Mouse (Mus musculus): Measurements from ENCODE around the gene Sdr39u1. TPM values are rescaled to one million over a fixed set of nuclear protein-coding genes. Genes with fewer than 3 reads are reported as not detected.

Sdr39u1 gene
- polyA plus RNA-seq, 1 experiment from 2014 or later = 27.5 TPM

DNA sequence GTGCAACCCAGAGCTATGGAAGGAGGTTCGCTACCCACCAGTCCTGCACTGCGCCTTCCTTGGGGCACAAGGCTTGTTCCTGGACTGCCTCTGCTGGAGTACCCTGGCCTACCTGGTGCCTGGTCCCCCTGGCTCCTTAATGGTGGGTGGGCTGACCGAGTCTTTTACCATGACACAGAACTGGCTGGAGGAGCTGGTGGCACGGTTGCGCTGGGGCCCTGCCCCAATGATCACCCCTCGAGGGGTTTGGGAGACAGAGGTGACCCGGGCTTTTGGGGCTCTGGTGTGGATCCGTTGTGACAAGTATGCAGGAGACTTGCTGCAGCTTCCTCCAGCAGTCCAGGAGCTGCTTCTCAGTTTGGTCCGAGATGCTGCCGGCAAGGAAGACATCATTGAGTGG is 37.1 kb downstream of the Sdr39u1 start:
- Histone ChIP-seq H3K4me1 (peaks cover 22% of the 10 kb centered on the region), H3K36me3 (peaks cover 65% of the 10 kb centered on the region), H3K27ac (replicated peaks) (no peak overlapping the region), H3K27me3 (ENCODE audit: low read depth, poor library complexity, severe bottlenecking) (no peaks in the 10 kb centered on the region), H3K4me3 (no peak overlapping the region), H3K9me3 (replicated peaks) (no peaks in the 10 kb centered on the region)
- no peak for DNase-seq (ENCODE audit: low spot score)
- WGBS = 95% methylated on average over 10 of the region's 10 CpGs

DNA sequence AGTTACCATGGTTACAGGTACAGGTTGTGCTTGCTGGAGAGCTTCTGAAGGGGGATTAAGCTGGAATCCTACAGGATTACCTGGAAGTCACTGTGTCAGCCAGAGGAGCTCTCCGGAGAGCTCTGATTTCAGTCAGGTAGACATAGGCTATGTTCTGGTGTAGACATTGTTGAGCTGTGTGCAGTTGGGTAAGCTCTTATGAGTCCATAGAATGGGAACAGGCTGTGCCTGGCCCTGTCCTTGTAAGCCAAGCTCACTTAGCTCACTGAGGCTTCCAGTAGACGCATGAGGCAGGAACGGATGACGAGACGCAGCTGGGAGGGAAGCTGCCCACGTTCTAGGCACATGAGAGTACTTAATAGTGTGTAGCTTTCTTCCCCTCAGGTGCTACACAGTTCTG is 37.9 kb downstream of the Sdr39u1 start:
- Histone ChIP-seq H3K4me3 (no peak overlapping the region), H3K4me1 (peaks cover 29% of the 10 kb centered on the region), H3K36me3 (peaks cover 66% of the 10 kb centered on the region)

DNA sequence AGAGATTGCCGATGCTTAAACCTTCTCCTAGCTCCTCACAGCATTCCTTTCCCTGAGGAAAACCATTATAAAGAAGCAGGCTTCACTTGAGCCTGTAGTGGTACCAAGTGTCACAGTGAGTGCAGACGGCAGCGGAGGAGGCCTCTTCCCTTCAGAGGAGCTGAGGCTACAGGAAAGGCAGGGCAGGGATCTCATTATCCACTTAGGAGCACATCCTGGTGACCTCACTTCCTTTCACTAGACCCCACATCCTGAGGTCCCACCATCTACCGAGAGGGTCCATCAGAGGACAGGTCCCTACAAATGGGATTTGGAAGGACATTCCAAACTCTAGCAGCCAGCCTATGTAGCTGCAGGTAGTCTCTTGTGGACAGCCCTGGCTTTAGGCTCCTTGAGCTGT is 42.5 kb downstream of the Sdr39u1 start:
- Histone ChIP-seq H3K4me1 (peaks cover 72% of the 10 kb centered on the region), H3K4me3 (0 out of 2 replicates have a peak overlapping the region, but pooled peaks have one; percentile 14)

More for the DNA sequence above, 37.9 kb downstream of the Sdr39u1 start:
- H3K9me3 ChIP-seq (replicated peaks) = no peaks in the 10 kb centered on the region
- no peaks in the 10 kb centered on the region for H3K27me3 ChIP-seq (ENCODE audit: low read depth, poor library complexity, severe bottlenecking)
- DNase-seq (ENCODE audit: low spot score) = no peak
- H3K27ac ChIP-seq (replicated peaks) = no peak overlapping the region
- WGBS = 81% methylated on average over 6 of the region's 6 CpGs

DNA sequence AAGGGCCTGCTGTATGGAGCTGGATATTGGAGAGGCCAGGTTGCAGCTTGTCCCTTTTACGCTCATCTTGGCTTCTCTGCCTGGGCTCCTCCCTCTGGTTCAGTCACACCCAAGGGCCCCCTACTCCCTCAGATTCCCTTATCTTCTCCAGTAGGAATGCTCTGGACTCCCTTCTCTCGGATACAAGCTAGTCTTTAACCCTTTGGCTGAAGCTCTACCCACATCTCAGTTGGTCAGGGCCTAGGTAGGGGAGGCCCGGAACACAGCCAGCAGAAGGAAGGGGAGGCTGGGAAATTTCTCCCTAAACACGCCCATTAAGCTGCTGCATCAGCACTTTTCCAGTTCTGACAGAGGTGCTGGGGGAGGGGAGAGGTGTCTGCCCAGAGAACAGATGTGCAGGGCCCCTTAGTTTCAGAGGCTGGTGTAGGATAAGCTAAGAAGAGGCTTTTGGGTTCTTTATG is 45.0 kb downstream of the Sdr39u1 start:
- H3K4me1 ChIP-seq = peaks cover 64% of the 10 kb centered on the region
- WGBS = 3% methylated on average over 4 of the region's 4 CpGs
- DNase-seq (ENCODE audit: low spot score) = peak; percentile 49
- peaks cover 18% of the 10 kb centered on the region for H3K36me3 ChIP-seq
- peak overlapping the region; percentile 77 for H3K4me3 ChIP-seq
- no peaks in the 10 kb centered on the region for H3K9me3 ChIP-seq (replicated peaks)
- H3K27me3 ChIP-seq (ENCODE audit: low read depth, poor library complexity, severe bottlenecking) = no peaks in the 10 kb centered on the region
- H3K27ac ChIP-seq (replicated peaks) = peak overlapping the region; percentile 95

More for the DNA sequence above, 42.5 kb downstream of the Sdr39u1 start:
- DNase-seq (ENCODE audit: low spot score) = no peak
- no peaks in the 10 kb centered on the region for H3K27me3 ChIP-seq (ENCODE audit: low read depth, poor library complexity, severe bottlenecking)
- H3K36me3 ChIP-seq = peaks cover 20% of the 10 kb centered on the region
- WGBS = 77% methylated on average over 4 of the region's 4 CpGs
- no peak overlapping the region for H3K27ac ChIP-seq (replicated peaks)
- no peaks in the 10 kb centered on the region for H3K9me3 ChIP-seq (replicated peaks)

DNA sequence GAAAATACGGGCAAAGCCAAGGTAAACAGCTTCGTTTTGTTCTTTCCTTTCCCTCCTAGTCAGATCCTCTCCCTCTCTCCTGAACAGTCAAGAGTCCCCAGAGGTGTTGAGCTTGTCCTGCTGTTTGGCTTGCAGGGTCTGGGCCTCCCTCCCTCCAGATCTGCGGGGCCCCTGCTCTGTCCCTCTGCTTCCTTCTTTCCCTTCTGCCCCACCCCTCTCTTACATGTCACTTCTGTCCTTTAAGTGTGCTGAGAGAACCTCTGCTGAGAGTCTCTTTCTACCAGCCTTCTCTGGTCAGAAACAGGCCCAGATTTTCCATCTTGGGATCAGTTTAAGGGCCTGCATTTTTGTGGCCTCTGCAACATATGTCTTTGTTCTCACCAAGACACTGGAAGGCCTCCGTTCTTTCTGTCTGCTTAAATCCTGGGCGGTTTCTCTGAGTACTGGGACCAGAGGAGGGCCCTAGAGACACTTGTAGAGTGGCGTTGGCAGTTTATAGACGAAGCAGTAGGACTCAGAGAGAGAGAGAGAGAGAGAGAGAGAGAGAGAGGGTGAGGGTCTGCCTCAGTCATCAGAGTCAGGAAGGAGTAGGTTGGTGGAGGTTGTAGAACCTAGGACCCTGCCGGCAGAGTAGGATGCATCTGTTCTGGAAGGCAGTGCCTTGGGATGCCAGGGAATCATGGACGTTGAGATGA is 45.5 kb downstream of the Sdr39u1 start:
- peak overlapping the region; percentile 77 for H3K4me3 ChIP-seq
- peaks cover 18% of the 10 kb centered on the region for H3K36me3 ChIP-seq
- peaks cover 64% of the 10 kb centered on the region for H3K4me1 ChIP-seq
- peak overlapping the region; percentile 95 for H3K27ac ChIP-seq (replicated peaks)
- H3K27me3 ChIP-seq (ENCODE audit: low read depth, poor library complexity, severe bottlenecking) = no peaks in the 10 kb centered on the region
- WGBS = 0% methylated on average over 9 of the region's 9 CpGs
- H3K9me3 ChIP-seq (replicated peaks) = no peaks in the 10 kb centered on the region
- no peak for DNase-seq (ENCODE audit: low spot score)

- Histone ChIP-seq H3K27ac (replicated peaks) (peak within 1 kb of the TSS; percentile 95), H3K4me3 (peak within 1 kb of the TSS; percentile 77), H3K9me3 (replicated peaks) (no peaks in the 10 kb centered on the region), H3K36me3 (peaks cover 12% of the 10 kb centered on the region), H3K27me3 (ENCODE audit: low read depth, poor library complexity, severe bottlenecking) (no peaks in the 10 kb centered on the region), H3K4me1 (peaks cover 64% of the 10 kb centered on the region)
- DNase-seq (ENCODE audit: low spot score) = peak; percentile 86
- under 1% methylated on average over 29 of the region's 33 CpGs for WGBS
Observed at GRCm38 (mm10) chr14:55853621-55854285, 46.3 kb downstream of the Sdr39u1 start, which contains the start of gene Nynrin. Nynrin (plus strand) TSS chr14:55854010.

DNA sequence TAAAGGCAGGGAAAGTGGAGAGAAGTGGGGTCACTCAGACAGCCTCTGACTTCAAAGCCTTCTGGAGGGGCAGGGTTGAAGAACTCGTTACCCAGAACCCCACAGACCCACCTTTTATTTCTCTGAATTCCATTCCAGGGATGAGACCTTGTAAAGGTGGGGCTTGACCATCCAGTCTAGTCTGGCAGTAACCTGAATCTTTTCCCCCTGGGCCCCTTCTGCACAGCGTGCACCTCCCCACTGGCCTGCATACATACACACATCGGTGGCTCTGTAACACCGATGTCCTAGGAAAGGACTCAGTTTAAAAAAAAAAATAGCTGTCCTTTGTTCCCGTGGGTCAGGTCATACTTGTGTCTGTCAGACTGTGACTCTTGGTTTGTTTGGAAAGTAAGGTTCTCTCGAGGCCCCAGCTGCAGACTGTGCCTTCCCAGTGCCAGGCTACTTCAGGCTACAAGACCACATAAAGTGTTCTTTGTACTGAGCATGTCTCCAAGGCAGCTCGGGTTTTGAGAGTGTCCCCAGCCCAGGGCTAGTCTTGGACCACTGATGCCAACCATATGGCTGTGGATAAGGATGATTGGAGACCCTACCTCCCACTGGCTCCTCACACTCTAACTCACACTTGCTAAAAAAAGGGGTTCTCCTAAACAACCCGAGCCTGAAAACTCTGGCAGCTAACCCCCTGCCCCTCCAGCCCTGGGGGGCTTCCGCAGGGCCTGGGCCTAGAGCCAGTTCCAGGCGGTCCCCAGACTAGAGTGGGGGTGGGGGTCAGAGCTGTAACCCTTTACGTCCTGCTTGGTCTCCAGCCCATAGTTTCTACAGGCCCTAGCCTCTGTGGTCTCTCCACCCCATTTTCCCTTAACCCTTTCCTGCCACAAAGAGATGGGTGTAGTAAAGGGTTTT is 47.2 kb downstream of the Sdr39u1 start:
- Histone ChIP-seq H3K4me3 (peak overlapping the region; percentile 77), H3K36me3 (peaks cover 7% of the 10 kb centered on the region), H3K9me3 (replicated peaks) (no peaks in the 10 kb centered on the region), H3K27ac (replicated peaks) (peak overlapping the region; percentile 95), H3K27me3 (ENCODE audit: low read depth, poor library complexity, severe bottlenecking) (no peaks in the 10 kb centered on the region), H3K4me1 (peaks cover 62% of the 10 kb centered on the region)
- 2% methylated on average over 11 of the region's 11 CpGs for WGBS
- peak; percentile 70 for DNase-seq (ENCODE audit: low spot score)

DNA sequence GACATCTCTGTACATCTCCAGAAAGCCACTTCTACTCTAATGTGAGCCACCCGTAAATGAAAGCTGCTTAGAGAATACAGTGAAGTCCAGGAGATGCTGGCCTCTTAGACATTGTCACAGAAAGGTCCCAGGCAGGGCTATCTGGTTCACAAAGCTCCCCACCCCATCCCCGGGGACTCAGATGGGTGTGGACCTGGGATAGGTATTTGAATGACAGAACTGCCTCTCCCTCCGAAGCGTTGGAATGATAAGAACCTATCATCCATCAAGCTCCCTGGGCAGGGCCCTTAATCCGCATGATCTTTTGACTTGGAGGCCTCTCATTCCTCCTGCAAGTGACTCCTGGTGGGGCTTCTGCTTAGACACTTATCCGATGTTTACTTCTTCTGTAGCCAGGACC is 49.2 kb downstream of the Sdr39u1 start:
- no peaks in the 10 kb centered on the region for H3K9me3 ChIP-seq (replicated peaks)
- 72% methylated on average over 6 of the region's 6 CpGs for WGBS
- H3K27me3 ChIP-seq (ENCODE audit: low read depth, poor library complexity, severe bottlenecking) = no peaks in the 10 kb centered on the region
- H3K4me1 ChIP-seq = peaks cover 44% of the 10 kb centered on the region
- no peak for DNase-seq (ENCODE audit: low spot score)
- H3K4me3 ChIP-seq = no peak overlapping the region
- H3K27ac ChIP-seq (replicated peaks) = no peak overlapping the region
- H3K36me3 ChIP-seq = no peaks in the 10 kb centered on the region

Other genes with a start within 250 kb of the Sdr39u1 start
- gene Mdp1, start 239.8 kb downstream of the Sdr39u1 start, polyA plus RNA-seq (2016; fragmentation: Nextera tagmentation; extraction: Ambion mirVana) = 65.3 and 72.9 TPM in 2 replicates
- gene Gmpr2, start 228.4 kb downstream of the Sdr39u1 start, polyA plus RNA-seq (2016; fragmentation: Nextera tagmentation; extraction: Ambion mirVana) = 63.5 and 65.0 TPM in 2 replicates
- 610 and 632 TPM in 2 replicates for gene Nedd8, start 228.2 kb downstream of the Sdr39u1 start, polyA plus RNA-seq (2016; fragmentation: Nextera tagmentation; extraction: Ambion mirVana)
- 70.5 and 74.5 TPM in 2 replicates for gene Tinf2, start 218.5 kb downstream of the Sdr39u1 start, polyA plus RNA-seq (2016; fragmentation: Nextera tagmentation; extraction: Ambion mirVana)
- gene Tgm1, start 186.4 kb downstream of the Sdr39u1 start, polyA plus RNA-seq (2016; fragmentation: Nextera tagmentation; extraction: Ambion mirVana) = 0.27 and 0.42 TPM in 2 replicates
- 30.1 and 34.4 TPM in 2 replicates for gene Rabggta, start 178.0 kb downstream of the Sdr39u1 start, polyA plus RNA-seq (2016; fragmentation: Nextera tagmentation; extraction: Ambion mirVana)
- gene Dhrs1, start 154.6 kb downstream of the Sdr39u1 start, polyA plus RNA-seq (2016; fragmentation: Nextera tagmentation; extraction: Ambion mirVana) = 67.6 and 71.2 TPM in 2 replicates
- 50.6 and 60.8 TPM in 2 replicates for gene Nop9, start 154.6 kb downstream of the Sdr39u1 start, polyA plus RNA-seq (2016; fragmentation: Nextera tagmentation; extraction: Ambion mirVana)
- 0.22 and 0.23 TPM in 2 replicates for gene Cideb, start 141.8 kb downstream of the Sdr39u1 start, polyA plus RNA-seq (2016; fragmentation: Nextera tagmentation; extraction: Ambion mirVana)
- gene Ltb4r2, start 138.9 kb downstream of the Sdr39u1 start, polyA plus RNA-seq (2016; fragmentation: Nextera tagmentation; extraction: Ambion mirVana) = 0.06 and 0.22 TPM in 2 replicates
- 0.25 and 0.30 TPM in 2 replicates for gene Ltb4r1, start 134.3 kb downstream of the Sdr39u1 start, polyA plus RNA-seq (2016; fragmentation: Nextera tagmentation; extraction: Ambion mirVana)
- gene Adcy4, start 116.2 kb downstream of the Sdr39u1 start, polyA plus RNA-seq (2016; fragmentation: Nextera tagmentation; extraction: Ambion mirVana) = 5.4 and 6.5 TPM in 2 replicates
- 6.9 and 7.1 TPM in 2 replicates for gene Ripk3, start 111.4 kb downstream of the Sdr39u1 start, polyA plus RNA-seq (2016; fragmentation: Nextera tagmentation; extraction: Ambion mirVana)
- gene Nfatc4, start 77.1 kb downstream of the Sdr39u1 start, polyA plus RNA-seq (2016; fragmentation: Nextera tagmentation; extraction: Ambion mirVana) = 22.0 and 24.6 TPM in 2 replicates
- gene Nynrin, start 46.3 kb downstream of the Sdr39u1 start, polyA plus RNA-seq (2016; fragmentation: Nextera tagmentation; extraction: Ambion mirVana) = 22.3 and 25.1 TPM in 2 replicates
- 0.14 and 0.16 TPM in 2 replicates for gene Cbln3, start 15.9 kb downstream of the Sdr39u1 start, polyA plus RNA-seq (2016; fragmentation: Nextera tagmentation; extraction: Ambion mirVana)
- gene Khnyn, start 15.3 kb downstream of the Sdr39u1 start, polyA plus RNA-seq (2016; fragmentation: Nextera tagmentation; extraction: Ambion mirVana) = 23.2 and 24.7 TPM in 2 replicates
- gene Cma1, start 44.4 kb upstream of the Sdr39u1 start, polyA plus RNA-seq (2016; fragmentation: Nextera tagmentation; extraction: Ambion mirVana) = not detected in 2 replicates
- not detected in 2 replicates for gene Cma2, start 50.7 kb upstream of the Sdr39u1 start, polyA plus RNA-seq (2016; fragmentation: Nextera tagmentation; extraction: Ambion mirVana)
- not detected in 2 replicates for gene Mcpt1, start 117.7 kb upstream of the Sdr39u1 start, polyA plus RNA-seq (2016; fragmentation: Nextera tagmentation; extraction: Ambion mirVana)
- not detected in 2 replicates for gene Mcpt9, start 130.2 kb upstream of the Sdr39u1 start, polyA plus RNA-seq (2016; fragmentation: Nextera tagmentation; extraction: Ambion mirVana)
- gene Mcpt2, start 141.7 kb upstream of the Sdr39u1 start, polyA plus RNA-seq (2016; fragmentation: Nextera tagmentation; extraction: Ambion mirVana) = not detected in 2 replicates
- not detected in 2 replicates for gene Mcpt4, start 162.0 kb upstream of the Sdr39u1 start, polyA plus RNA-seq (2016; fragmentation: Nextera tagmentation; extraction: Ambion mirVana)
- not detected in 2 replicates for gene Mcpt8, start 185.0 kb upstream of the Sdr39u1 start, polyA plus RNA-seq (2016; fragmentation: Nextera tagmentation; extraction: Ambion mirVana)
- not detected in 2 replicates for gene Ctsg, start 202.3 kb upstream of the Sdr39u1 start, polyA plus RNA-seq (2016; fragmentation: Nextera tagmentation; extraction: Ambion mirVana)
- gene Gzme, start 220.3 kb upstream of the Sdr39u1 start, polyA plus RNA-seq (2016; fragmentation: Nextera tagmentation; extraction: Ambion mirVana) = not detected in 2 replicates
- not detected in 2 replicates for gene Gzmd, start 232.3 kb upstream of the Sdr39u1 start, polyA plus RNA-seq (2016; fragmentation: Nextera tagmentation; extraction: Ambion mirVana)